In genomic region chr2:170205591-170206441, GRCm38 (mm10) we compare ENCODE assay signal across 7 mouse cellular contexts. TPM values are rescaled to one million over a fixed set of nuclear protein-coding genes. Genes with fewer than 3 reads are reported as not detected.
DNase-seq lines count a peak whose midpoint lies in the region; ATAC-seq and TF ChIP-seq lines count a peak whose summit lies in the region.

No protein-coding gene starts in this region.

- WGBS in bone marrow, adult 2 months, result under 1% methylated on average over 17 of the region's 17 CpGs
- under 1% methylated on average over 17 of the region's 17 CpGs for WGBS in heart, embryonic 13.5 days
- under 1% methylated on average over 17 of the region's 17 CpGs for WGBS in limb, embryonic 10.5 days
- WGBS in midbrain, embryonic 15.5 days, result 1% methylated on average over 17 of the region's 17 CpGs

- TF ChIP-seq POLR2A in ES-Bruce4 (IDR thresholded peaks at IDR 0.05; ENCODE audit: insufficient read depth, low read length), result no peak
- no peak; the same call in 1 of the 2 replicates for TF ChIP-seq POLR2A in bone marrow, adult 2 months (IDR thresholded peaks at IDR 0.05; ENCODE audit: borderline replicate concordance, control insufficient read depth, low read depth, low read length)

- DNase-seq in limb, embryonic 10.5 days (ENCODE audit: low spot score), result peak; percentile 62
- DNase-seq in yolk sac, embryonic 10.5 days (ENCODE audit: low spot score), result peak; percentile 75
- no peak for DNase-seq in layer of hippocampus, postnatal 14 days (ENCODE audit: low spot score in 2 of 2)

- H3K4me3 ChIP-seq in ES-Bruce4 (ENCODE audit: low read depth, low read length), result peak overlapping the region; percentile 31
- H3K4me3 ChIP-seq in bone marrow, adult 2 months (replicated peaks; ENCODE audit: control insufficient read depth, low read depth, low read length), result peak overlapping the region; percentile 34
- H3K4me3 ChIP-seq in heart, embryonic 13.5 days, result peak overlapping the region; percentile 56
- H3K4me3 ChIP-seq in limb, embryonic 10.5 days, result peak overlapping the region; percentile 48
- H3K4me3 ChIP-seq in midbrain, embryonic 15.5 days, result peak overlapping the region; percentile 29

- ATAC-seq in heart, embryonic 13.5 days (ENCODE audit: extremely low read depth, insufficient number of reproducible peaks, low FRiP score, low TSS enrichment), result no peak
- ATAC-seq in midbrain, embryonic 15.5 days (replicated peaks), result no peak

- no peaks in the 10 kb centered on the region for H3K9me3 ChIP-seq in ES-Bruce4 (replicated peaks; ENCODE audit: control insufficient read depth, insufficient read depth, low read length, poor library complexity, severe bottlenecking)
- no peaks in the 10 kb centered on the region for H3K9me3 ChIP-seq in heart, embryonic 13.5 days
- H3K9me3 ChIP-seq in limb, embryonic 10.5 days (replicated peaks), result no peaks in the 10 kb centered on the region
- H3K9me3 ChIP-seq in midbrain, embryonic 15.5 days, result no peaks in the 10 kb centered on the region

- H3K4me1 ChIP-seq in ES-Bruce4 (ENCODE audit: control insufficient read depth, insufficient read depth, low read length), result peaks cover 1% of the 10 kb centered on the region
- H3K4me1 ChIP-seq in bone marrow, adult 2 months (ENCODE audit: control insufficient read depth, insufficient read depth, low read length), result peaks cover 7% of the 10 kb centered on the region; the same call in 1 of the 2 replicates
- peaks cover 45% of the 10 kb centered on the region for H3K4me1 ChIP-seq in heart, embryonic 13.5 days
- H3K4me1 ChIP-seq in limb, embryonic 10.5 days, result peaks cover 20% of the 10 kb centered on the region
- peaks cover 13% of the 10 kb centered on the region; the same call in 1 of the 2 replicates for H3K4me1 ChIP-seq in midbrain, embryonic 15.5 days

- TF ChIP-seq EP300 in ES-Bruce4 (IDR thresholded peaks at IDR 0.05; ENCODE audit: insufficient read depth, low read depth, low read length), result peak; percentile 77

- H3K27me3 ChIP-seq in ES-Bruce4 (ENCODE audit: control insufficient read depth, insufficient read depth, low read length, poor library complexity, severe bottlenecking), result no peaks in the 10 kb centered on the region
- no peaks in the 10 kb centered on the region for H3K27me3 ChIP-seq in heart, embryonic 13.5 days (replicated peaks)
- H3K27me3 ChIP-seq in limb, embryonic 10.5 days (ENCODE audit: low read depth, poor library complexity, severe bottlenecking), result 0 out of 2 replicates have a peak, but pooled peaks cover 3% of the 10 kb centered on the region
- H3K27me3 ChIP-seq in midbrain, embryonic 15.5 days (replicated peaks), result no peaks in the 10 kb centered on the region; the same call in 1 of the 2 replicates

- TF ChIP-seq CTCF in ES-Bruce4 (IDR thresholded peaks at IDR 0.05; ENCODE audit: low read depth, low read length), result no peak
- no peak for TF ChIP-seq CTCF in bone marrow, adult 2 months (IDR thresholded peaks at IDR 0.05; ENCODE audit: control insufficient read depth, insufficient read depth, low read length)

- peak overlapping the region; percentile 99 for H3K27ac ChIP-seq in ES-Bruce4 (ENCODE audit: insufficient read depth, low read length)
- peak overlapping the region; percentile 86 for H3K27ac ChIP-seq in bone marrow, adult 2 months (ENCODE audit: control insufficient read depth, insufficient read depth, low read depth, low read length, poor library complexity)
- H3K27ac ChIP-seq in heart, embryonic 13.5 days (replicated peaks), result peak overlapping the region; percentile 91
- peak overlapping the region; percentile 74 for H3K27ac ChIP-seq in limb, embryonic 10.5 days
- H3K27ac ChIP-seq in midbrain, embryonic 15.5 days, result no peak overlapping the region

- H3K36me3 ChIP-seq in ES-Bruce4 (ENCODE audit: control insufficient read depth, insufficient read depth, low read length, poor library complexity, severe bottlenecking), result no peaks in the 10 kb centered on the region
- no peaks in the 10 kb centered on the region for H3K36me3 ChIP-seq in heart, embryonic 13.5 days
- no peaks in the 10 kb centered on the region for H3K36me3 ChIP-seq in limb, embryonic 10.5 days
- no peaks in the 10 kb centered on the region for H3K36me3 ChIP-seq in midbrain, embryonic 15.5 days (replicated peaks)

- H3K9ac ChIP-seq in ES-Bruce4 (ENCODE audit: low read depth, poor library complexity, severe bottlenecking), result peak overlapping the region; percentile 44
- H3K9ac ChIP-seq in heart, embryonic 13.5 days, result peak overlapping the region; percentile 83
- H3K9ac ChIP-seq in midbrain, embryonic 15.5 days, result peak overlapping the region; percentile 27; the same call in 1 of the 2 replicates

- peak overlapping the region; percentile 86 for H3K4me2 ChIP-seq in heart, embryonic 13.5 days
- peak overlapping the region; percentile 65 for H3K4me2 ChIP-seq in midbrain, embryonic 15.5 days

RNA-seq across cellular contexts. Expression of gene Zfp217, which starts 57.9 kb away (rescaled TPM):
- polyA plus RNA-seq in ES-Bruce4 (2011; ENCODE audit: insufficient read depth, insufficient read length, low read depth, missing spikeins), result 39.6 and 39.9 TPM in 2 replicates
- polyA plus RNA-seq in bone marrow, adult 2 months (2011; ENCODE audit: insufficient read depth, insufficient read length, low replicate concordance, missing spikeins), result 10.1 and 23.7 TPM in 2 replicates
- 2.4 and 3.0 TPM in 2 replicates for polyA plus RNA-seq in heart, embryonic 13.5 days (2015; fragmentation: Nextera tagmentation; extraction: Ambion mirVana)
- 3.9 and 4.1 TPM in 2 replicates for polyA plus RNA-seq in limb, embryonic 10.5 days (2016; fragmentation: Nextera tagmentation; extraction: Ambion mirVana)
- polyA plus RNA-seq in midbrain, embryonic 15.5 days (2015; fragmentation: Nextera tagmentation; extraction: Ambion mirVana), result 1.4 TPM in 2 replicates
- total RNA-seq in layer of hippocampus, postnatal 14 days (2021), result 1 to 10 TPM; 3.0 to 3.1 TPM

Comparison
In these comparisons a context has a peak if more than half of its experiments do, and no peak if none do; other contexts are left out.
1. H3K9ac ChIP-seq: peak in every context shown above with its lines; median percentile 83 in heart, embryonic 13.5 days; 44 in ES-Bruce4; 27 in midbrain, embryonic 15.5 days.
2. DNase-seq: peak in limb, embryonic 10.5 days (single experiment) and yolk sac, embryonic 10.5 days (single experiment); none in layer of hippocampus, postnatal 14 days (0 of 2).
3. Peak in every context shown above with its lines, with median percentiles within 50 percentile points of each other: H3K4me3 ChIP-seq.